Mouse (Mus musculus) left cerebral cortex, adult 9 months (tissue): Measurements from ENCODE around the gene Fbln7.

Source experiments
- DNase-seq, 2 experiments: peaks; one replicate each; pipeline ENCODE4 v3.0.0; 2022; ENCODE audit warnings: low spot score in 2 of 2

The Fbln7 gene

DNA sequence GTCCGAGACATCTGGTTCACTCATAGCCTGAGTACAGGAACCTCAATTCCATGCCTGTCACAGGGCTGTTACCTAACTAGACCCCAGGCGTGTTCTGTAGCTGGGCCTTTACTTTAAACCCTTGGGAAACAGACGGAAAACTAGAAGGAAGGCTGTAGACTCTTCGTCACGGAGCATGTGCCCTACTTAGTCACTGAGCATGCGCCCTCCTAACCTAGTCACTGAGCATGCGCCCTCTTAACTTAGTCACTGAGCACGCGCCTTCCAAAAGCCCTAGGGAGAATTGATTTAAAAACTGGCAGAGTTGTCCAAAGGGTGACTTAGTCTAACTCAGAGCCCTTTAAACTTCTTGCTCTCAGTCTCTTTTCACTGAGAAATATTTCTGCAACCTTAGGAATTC lies at the start of gene Fbln7:
TSS of gene Fbln7 (plus strand) at position 346 of the 400 bp plus-strand sequence.
- no peak for DNase-seq

DNA sequence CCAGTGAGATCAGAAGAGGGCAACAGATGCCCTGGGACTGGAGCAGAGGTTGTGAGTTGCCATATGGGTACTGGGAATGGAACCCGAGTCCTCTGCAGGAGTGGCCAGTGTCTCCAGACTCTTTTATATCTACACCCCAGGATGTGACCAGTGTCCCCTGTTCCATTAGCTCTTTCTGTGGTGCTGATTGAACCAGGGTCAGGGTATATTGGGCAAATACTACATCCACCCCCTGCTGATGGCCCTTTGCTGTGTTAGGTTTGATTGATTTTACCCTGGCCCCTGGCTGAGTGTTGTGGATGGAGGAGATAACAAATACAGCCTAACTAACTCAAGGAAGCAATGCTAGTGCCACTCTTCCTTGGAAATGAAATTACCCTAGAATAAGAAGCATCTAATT lies 46.5 kb upstream of the Fbln7 start:
- DNase-seq, result no peak

DNA sequence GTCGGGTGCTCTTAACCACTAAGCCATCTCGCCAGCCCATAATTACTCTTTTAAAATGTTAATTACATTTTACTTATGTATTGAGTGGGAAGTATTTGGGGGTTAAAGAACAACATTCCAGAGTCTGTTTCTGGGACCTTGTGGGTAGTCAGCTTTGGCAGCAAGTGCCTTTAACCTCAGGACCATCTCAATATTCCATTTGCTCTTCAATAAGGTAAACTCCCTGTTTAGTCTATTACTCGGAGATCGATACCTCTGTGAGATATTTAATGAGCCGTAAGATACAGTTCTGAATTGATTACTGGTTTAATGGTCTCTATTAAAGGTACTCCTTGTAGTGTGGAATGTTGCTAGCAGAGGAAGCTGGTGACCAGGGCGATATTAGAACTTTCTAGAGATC lies 45.9 kb upstream of the Fbln7 start:
- no peak for DNase-seq

DNA sequence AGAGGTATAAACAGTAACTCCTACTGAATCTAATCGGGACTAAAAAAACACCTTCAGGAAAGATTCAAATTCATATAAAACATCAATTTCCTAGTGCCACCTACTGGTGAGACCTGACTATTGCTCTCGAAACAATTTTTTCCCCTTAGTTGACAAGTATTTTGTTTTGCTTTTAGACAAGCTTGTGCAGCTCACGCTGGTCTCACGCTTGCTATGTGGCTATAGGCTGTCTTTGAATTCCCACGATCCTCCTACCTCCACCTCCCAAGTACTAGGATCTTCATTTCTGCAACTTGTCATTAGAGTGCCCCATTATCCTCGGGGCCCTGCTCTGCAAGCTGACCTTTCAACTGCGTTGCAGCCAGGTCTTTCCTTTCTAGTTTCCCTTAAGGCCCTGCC lies 45.4 kb upstream of the Fbln7 start:
- peak; percentile 76 to 87 for DNase-seq

DNA sequence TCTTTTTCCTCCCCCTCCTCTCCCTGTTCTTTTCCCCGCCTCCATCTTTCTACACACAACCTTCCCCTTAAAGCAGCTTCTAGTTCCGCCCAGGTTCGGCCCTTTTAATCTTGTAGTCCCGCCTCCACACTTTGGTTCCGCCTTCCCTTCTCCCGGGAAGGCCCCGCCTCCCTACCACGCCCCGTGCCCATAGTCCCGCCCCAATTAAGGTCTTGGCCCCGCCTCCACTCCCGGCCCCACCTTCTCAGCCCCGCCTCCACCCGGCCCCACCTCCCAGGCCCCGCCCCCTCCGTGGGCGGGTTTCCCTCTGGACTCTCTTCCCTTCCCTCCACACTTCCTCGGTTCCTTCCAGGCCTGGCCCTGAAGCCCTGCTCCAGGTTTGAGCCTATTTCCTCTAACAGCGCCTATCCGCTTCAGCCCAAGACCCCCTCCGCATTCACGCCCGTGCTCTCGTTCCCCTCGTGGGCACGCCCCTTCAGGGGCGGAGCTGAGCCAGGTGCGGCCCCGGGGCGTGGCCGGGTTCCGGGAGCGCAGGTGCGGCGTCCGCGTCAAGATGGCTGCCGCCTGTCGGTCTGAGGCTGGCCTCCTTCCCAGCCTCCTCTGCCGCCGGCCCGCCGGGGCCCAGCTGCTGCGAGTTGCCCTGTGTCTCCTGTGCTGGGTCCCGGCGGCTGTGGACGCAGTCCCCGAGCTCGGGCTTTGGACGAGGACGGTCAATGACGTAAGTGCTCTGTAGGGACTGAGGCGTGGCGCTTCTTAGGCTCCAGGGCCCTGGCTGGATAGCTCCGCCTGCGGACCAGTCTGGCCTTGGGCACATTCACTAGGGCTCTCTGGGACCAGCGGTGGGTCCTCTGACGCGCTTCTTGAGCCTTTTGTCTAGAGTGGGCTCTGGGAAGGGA lies 44.7 kb upstream of the Fbln7 start, which contains the start of gene Tmem87b:
TSS of gene Tmem87b (plus strand) at position 333 of the 896 bp plus-strand sequence.
- peak; percentile 89 to 97 for DNase-seq

DNA sequence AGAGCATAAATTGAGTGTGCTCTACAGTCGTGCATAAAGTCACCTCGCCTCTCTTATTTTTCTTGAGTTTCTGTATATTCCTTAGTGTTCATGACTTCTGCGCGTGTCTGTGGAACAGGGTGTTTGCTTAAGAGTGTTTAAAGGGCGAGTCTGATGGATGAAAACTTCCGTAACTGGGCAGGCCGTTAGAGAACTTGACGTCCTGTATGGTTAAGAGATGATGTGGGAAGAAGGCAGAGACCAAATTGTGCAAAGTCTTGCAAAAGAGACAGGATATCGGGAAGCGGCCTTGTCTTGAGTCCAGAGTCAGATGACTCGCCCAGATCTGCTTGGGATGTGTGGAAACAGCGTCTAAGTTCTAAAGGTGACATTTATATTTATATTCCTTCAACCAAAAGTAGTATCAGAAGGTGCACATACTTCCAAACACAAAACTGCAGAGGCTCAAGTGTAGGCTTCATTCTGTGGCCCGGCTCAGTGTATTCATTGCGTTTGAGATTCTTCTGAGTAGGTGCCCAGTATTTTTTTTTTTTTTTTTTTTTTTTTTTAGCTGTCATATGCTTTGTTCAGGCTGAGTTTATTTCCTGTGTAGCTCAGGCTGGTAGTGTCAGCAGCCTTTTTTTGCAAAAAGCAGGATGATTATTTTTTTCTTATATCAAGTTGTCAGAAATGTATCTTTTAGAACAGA lies 43.7 kb upstream of the Fbln7 start:
- peak in 1 of 2 experiments; percentile 16 for DNase-seq

DNA sequence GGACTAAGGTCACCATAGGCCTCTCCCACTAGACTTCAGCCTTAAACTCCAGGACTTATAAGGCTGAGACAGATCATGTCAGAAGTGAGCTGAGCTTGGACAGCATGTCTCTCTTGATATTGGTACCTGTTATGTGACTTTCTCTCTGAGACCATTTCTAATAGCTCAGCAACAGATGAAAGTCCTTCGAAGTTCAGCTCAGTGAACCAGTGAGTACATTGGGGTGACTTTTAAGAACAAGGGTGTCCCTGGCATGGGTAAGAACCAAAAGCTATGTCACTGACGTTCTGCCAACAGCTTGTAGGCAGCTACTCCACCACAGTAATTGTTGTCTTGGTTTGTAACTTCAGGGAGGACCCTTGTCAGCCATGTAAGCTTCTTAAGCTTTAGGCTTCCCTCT lies 42.1 kb upstream of the Fbln7 start:
- DNase-seq, result no peak

DNA sequence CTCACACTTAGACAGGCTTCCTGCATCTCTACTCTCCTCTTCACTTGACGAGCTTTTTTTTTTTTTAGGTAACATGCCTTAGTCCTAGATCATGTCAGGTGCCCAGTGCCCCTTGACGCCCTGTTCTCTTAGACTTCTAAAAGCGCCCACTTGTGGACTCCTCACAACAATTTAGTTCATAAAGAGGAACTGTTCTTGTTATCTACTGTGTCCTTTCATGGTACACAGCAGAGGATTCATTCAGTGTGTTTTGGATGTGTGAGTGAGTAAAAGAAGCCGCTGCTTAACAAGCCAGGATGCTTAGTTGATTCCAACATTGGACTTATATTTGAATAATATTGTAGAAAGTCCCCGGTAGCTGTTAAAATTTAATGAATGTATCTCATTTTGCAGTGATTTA lies 38.9 kb upstream of the Fbln7 start:
- DNase-seq, result no peak

DNA sequence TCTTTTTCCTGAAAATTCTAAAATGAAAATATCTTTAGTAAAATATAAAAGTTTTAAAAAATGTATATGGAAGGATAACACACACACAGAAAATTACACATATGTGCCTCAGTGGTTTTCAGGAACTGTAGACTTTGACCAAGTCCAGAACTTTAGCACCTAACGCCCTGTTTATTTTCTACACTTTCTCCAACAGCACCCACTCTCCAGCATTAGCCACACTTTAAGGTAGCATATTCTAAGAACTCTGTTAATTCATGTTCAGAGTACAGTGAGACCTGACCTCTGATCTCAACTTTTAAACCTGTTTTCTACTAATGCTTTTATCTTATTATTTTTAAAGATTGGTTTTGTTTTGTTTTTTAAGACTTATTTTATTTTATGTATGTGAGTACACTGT lies 35.0 kb upstream of the Fbln7 start:
- DNase-seq, result no peak

DNA sequence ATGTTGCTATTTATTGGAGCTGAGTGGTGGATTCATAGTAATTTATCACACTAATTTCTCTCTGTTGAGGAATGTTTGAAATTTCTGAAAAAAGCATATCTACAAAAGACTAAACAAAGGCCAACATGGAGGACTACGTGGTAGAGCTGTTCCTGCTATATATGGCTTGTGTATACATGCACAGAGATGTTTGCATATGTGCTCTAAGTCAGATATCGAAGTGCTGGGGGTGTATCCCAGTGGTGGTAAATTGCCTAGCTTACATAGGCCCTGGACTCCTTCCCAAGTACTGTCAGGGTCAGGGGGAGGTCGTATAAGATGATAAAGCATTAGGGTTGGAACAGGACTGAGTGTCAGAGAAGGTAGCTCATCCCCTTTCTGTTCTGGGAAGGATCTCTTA lies 30.2 kb upstream of the Fbln7 start:
- no peak for DNase-seq

DNA sequence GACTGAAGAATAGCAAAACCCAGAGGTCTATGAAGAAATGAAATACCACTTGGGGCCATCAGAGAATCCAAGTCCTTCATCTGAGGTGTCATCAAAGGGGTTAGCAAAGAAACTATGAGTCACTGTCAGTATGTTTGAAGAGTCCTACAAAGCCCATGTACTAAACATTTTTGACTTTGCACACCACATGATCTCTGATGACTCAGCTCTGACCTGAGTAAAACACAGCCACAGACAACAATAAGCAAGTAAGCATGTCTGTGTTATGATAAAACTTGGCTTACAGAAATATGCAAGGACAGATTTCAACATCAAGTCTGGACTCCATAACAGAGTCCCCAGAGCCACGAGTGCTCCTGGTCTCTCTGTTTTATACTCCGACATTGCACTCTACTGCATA lies 29.7 kb upstream of the Fbln7 start:
- no peak for DNase-seq

DNA sequence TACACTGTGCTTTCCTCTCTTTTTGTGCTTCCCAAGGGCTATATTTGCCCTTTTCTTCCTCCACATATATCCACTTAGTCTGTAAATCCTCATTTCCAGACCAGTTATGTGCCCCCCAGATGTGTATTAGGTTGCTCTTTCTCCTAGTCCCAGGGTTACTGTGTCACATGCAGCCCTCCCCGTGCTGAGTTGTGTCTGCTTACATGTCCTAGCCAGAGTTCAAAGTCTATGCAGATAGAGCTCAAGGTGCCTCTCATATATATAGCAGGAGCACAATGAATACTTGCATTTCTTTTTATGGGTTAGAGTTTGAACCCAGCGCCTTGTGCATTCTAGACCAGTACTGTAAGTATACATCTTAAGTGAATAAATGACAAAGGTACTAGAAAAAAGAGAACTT lies 29.3 kb upstream of the Fbln7 start:
- DNase-seq, result no peak

DNA sequence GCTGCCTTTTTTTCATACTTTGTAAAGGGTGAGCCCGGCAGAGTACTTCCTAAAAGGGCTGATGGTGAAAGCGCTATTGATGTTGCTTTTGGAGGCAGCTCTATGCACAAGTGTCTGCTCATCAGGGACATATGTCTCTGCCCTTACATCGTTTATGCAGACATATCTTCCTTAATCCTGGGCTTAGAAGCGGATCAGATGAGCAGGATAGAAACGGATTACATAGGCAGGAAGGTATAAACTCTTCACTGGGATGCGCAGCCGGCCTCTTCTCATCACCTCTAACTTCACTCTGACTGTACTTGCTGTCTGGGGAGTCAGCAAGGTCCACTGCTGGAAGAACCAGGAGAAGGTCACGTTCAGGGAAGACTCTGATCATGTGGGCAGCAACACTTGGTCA lies 25.2 kb upstream of the Fbln7 start:
- no peak for DNase-seq

DNA sequence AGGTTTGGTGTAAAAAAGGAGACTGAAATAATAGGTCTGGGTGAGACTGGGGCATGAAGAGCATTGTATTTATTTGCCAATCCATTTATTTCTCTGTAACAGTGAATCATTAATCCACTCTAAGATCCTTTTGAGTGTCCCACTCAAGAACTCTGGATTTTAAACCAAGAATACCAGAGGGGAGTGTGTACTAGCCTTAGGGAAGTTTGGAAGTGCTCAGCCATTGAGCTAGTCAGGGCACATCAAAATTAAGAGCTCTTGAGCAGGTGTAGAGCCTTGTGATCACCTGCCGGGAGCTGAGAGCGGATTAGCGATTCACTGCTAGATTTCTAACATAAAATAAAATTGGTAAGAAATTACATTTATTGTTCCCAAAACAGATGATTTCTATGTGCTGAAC lies 24.2 kb upstream of the Fbln7 start:
- no peak for DNase-seq

DNA sequence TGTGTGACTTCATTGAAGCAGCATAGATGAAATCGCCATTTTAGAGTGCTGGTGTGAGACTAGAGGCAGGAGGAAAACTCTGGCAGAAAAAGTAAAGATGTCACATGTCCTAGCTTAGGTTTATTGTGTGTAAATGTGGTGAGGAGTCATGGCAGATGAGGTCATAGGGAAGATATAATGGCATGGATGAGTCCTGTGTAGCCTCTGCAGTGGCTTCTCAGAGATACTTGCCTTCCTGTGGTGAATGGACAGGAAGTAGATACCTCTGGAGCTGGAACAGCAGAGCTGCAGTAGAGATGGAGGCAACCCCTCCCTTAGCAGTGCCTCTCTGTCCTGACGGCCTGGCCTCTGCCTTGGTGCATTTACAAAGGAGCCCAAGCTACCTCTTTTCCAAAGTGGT lies 23.3 kb upstream of the Fbln7 start:
- no peak for DNase-seq

DNA sequence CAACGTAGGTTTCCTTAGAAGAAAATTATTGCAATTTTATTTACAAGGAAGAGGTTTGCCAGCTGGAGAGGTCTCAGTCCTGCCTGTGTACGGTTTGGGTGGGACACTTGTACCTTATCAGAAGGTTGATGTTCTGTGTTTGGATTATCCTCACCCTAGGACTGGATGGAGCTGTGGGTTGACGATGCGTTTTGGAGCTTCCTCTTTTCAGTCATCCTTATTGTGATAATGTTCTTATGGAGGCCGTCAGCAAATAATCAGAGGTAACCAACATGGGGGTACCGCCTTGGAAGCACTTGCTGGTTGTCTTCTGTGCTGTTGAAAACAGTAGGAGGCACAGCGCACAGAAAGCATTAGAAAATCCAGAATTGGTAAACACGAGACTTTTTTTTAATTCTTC lies 20.3 kb upstream of the Fbln7 start:
- DNase-seq, result no peak

DNA sequence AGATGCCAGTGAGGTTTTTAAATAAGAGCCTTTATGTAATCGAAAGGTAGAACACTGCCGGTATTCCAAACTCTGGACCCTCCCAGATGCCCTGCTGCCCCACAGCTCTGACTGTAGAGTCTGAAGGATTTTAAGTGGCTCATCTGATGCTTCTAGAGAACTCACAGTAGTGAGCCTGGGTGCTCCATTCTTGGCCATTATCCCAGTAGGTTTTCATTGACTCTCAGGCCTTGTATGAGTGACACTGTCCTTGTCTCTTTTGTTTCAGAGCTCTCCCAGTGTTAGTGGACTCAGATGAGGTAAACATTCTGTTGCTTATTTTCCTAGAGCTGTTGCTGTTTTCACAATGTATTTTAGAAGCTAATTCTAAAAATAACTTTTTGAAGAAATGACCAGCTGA lies 12.7 kb upstream of the Fbln7 start:
- DNase-seq, result no peak

DNA sequence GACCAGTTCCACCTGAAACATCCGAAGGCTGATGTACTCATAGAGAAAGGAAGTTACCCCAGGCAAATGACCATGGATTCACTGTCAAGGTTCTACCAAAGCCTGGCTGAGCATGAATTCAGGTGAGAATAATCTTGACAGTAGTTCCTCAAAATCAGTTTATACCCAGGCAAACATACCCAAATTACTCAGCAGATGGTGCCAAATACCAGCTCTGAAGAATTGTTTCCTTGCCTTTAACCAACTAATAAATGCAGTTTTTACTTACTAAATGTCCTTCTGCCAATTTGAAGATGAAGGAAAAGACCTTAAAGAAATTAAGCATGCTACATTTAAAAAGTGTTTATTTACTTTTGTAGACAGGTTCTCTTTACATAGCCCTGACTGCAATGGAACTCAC lies 6.1 kb upstream of the Fbln7 start:
- DNase-seq, result no peak

DNA sequence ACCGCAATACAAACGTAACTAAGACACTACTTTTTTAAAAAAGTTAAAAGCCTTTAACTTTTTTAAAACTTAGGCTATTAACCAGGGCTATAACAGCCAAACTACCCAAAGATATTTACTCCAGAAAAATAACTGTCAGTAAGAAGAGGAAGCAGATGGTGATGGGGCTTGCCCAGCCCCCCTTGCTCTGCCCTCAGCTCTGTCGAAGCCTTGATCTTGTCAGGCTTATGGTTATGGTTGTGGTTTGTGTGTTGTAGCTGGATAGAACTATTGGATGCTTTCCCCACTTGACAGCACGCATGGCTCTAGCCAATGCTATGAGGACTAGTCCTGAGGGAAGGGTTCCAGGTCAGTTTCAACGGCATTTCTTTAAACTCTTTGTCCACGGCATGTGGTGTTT lies 3.8 kb upstream of the Fbln7 start:
- no peak for DNase-seq

DNA sequence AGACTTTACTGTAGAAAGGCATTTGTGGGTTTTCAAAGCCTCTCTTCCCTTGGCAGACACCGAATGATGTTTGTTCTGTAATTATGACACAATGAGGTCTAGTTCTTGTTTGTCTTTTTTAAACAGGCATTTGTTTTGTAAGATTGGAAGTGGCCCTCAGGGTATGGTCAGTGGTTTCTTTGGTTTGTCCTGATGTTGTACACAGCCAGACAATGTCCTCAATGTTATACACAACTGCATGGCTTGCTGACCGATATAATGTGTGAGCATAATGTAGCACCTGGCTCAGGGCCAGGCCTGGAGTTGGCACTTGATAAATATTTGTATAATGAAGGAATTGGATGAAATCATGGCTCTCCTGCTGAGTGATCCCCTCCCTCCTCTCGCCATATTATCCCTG lies 2.9 kb upstream of the Fbln7 start:
- DNase-seq, result no peak

DNA sequence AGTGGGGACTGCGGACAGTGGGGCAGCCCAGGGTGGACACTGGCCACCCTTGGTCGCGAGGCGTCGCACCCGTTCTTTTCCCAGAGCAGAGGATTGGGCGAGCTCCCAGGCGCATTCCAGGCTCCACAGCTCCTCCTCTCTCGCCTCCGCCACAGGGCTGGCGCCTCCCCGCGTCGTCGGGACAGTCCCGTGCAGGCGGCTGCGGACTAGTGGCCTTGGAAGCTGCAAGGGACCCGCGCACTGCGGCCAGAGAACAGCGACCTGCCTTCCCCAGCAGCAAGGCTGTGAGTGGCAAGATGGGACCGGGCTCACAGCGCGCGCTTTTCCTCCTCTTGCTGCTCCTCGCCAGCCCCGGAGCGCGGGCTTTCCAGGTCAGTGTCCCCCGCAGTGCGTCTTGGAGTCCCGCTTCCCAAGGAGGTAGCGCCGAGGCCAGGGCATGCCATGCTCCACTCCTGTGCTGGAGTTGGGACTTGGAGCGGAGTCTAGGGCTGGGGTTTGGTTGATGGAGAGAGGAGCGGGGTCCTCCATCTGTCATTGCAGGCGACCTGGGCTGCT lies 1.1 kb downstream of the Fbln7 start:
- peak in 1 of 2 experiments; percentile 16 for DNase-seq

DNA sequence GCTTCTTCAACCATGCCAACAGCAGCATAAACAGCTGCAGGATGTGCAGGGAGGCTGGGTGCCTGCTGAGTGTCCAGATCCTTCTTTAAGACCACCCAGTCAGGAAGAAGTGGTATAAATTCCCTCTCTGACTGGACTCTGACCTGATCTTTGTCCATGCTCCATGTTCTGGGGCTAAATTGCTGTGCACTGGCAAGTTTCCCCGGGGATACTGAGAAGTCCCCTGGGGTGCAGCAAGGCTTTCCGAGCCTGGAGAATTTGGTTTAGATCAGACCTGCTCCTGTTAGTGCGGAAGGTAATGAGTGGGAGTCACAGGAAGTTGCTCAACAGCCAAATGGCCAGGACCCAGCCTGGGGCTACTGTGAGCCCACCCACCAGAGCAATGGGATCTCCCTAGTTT lies 2.3 kb downstream of the Fbln7 start:
- no peak for DNase-seq

DNA sequence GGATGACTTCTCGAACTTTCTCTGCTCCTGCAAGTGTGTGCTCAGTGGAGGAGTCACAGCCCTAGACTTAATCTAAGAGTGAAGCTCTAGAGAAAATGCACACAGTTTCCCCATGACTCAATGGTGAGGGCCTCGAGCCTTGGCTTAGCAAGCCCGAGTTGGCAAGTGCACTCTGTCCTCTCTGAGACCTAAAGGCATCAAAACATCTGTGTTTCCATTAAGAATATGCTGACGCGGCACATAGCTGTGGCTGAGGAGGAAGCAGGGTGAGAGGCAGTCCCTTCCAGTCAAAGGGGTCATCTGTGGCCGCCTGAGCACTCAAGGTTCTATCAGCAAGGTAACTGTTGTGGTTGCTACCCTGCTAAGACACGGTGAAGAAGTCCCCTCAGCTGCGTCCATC lies 8.9 kb downstream of the Fbln7 start:
- DNase-seq, result no peak
